Mouse (Mus musculus) G1E (cell line): ENCODE data around the gene Scgb1c1.

Source experiments
- CTCF ChIP-seq: IDR thresholded peaks from 2 replicates; pipeline ENCODE4 v1.5.1; 2012; ENCODE audit warnings: low read depth, low read length, inconsistent platforms, mixed read lengths
- GATA1 ChIP-seq: IDR thresholded peaks from 2 replicates; pipeline ENCODE4 v1.6.1; 2012; ENCODE audit warnings: borderline replicate concordance, low read length, inconsistent platforms, mixed read lengths

- TF ChIP-seq CTCF (no peak), GATA1 (no peak)
Measured at GRCm38 (mm10) chr7:140846676-140847075, 1.3 kb downstream of the Scgb1c1 start.
